Mouse (Mus musculus): Measurements from ENCODE around the gene Col1a1. TPM values are rescaled to one million over a fixed set of nuclear protein-coding genes. Genes with fewer than 3 reads are reported as not detected.
A peak's percentile ranks its signal among the peaks of the same experiment; 100 is the strongest.

Gene Col1a1
- polyA plus RNA-seq, 1 experiment, result 2.3 TPM

- TF ChIP-seq MYOG (IDR thresholded peaks at IDR 0.05; ENCODE audit: control insufficient read depth, extremely low read depth, insufficient read length) (no peak), CTCF (IDR thresholded peaks at IDR 0.05; ENCODE audit: control insufficient read depth, insufficient read depth, insufficient read length) (peak; percentile 37)
- Histone ChIP-seq H3K36me3 (ENCODE audit: control insufficient read depth, insufficient read depth) (no peaks in the 10 kb centered on the region), H3ac (ENCODE audit: control insufficient read depth, insufficient read length, low read depth) (no peak overlapping the region), H3K79me3 (ENCODE audit: low read depth) (no peaks in the 10 kb centered on the region), H3K4me3 (ENCODE audit: insufficient read depth, poor library complexity, severe bottlenecking) (no peak overlapping the region), H3K79me2 (ENCODE audit: control insufficient read depth, insufficient read depth) (no peaks in the 10 kb centered on the region), H3K27me3 (ENCODE audit: control insufficient read depth, insufficient read depth, insufficient read length) (peaks cover 9% of the 10 kb centered on the region)
Measured at GRCm38 (mm10) chr11:94970210-94970943, 34.4 kb downstream of the Col1a1 start.

- no peak overlapping the region for H3K4me3 ChIP-seq (ENCODE audit: insufficient read depth, poor library complexity, severe bottlenecking)
- TF ChIP-seq USF1 (IDR thresholded peaks at IDR 0.05; ENCODE audit: low read depth) (no peak), MAX (IDR thresholded peaks at IDR 0.05) (no peak), FOSL1 (IDR thresholded peaks at IDR 0.05; ENCODE audit: insufficient read depth, low read length, poor library complexity, severe bottlenecking) (no peak), MYOD1 (IDR thresholded peaks at IDR 0.05; ENCODE audit: control insufficient read depth, insufficient read length, low read depth) (no peak), CTCF (IDR thresholded peaks at IDR 0.05; ENCODE audit: control insufficient read depth, insufficient read depth, insufficient read length) (no peak), MYOG (IDR thresholded peaks at IDR 0.05; ENCODE audit: control insufficient read depth, extremely low read depth, insufficient read length) (no peak), CEBPB (IDR thresholded peaks at IDR 0.05; ENCODE audit: low read depth) (no peak)
- no peak overlapping the region for H3ac ChIP-seq (ENCODE audit: control insufficient read depth, insufficient read length, low read depth)
- H3K36me3 ChIP-seq (ENCODE audit: control insufficient read depth, insufficient read depth), result no peaks in the 10 kb centered on the region
- H3K79me3 ChIP-seq (ENCODE audit: low read depth), result no peaks in the 10 kb centered on the region
- peaks cover 9% of the 10 kb centered on the region for H3K27me3 ChIP-seq (ENCODE audit: control insufficient read depth, insufficient read depth, insufficient read length)
- H3K79me2 ChIP-seq (ENCODE audit: control insufficient read depth, insufficient read depth), result no peaks in the 10 kb centered on the region
Measured at GRCm38 (mm10) chr11:94971895-94972615, 36.0 kb downstream of the Col1a1 start.

GRCm38 (mm10) chr11:94972887-94973286 is 36.9 kb downstream of the Col1a1 start:
- no peaks in the 10 kb centered on the region for H3K36me3 ChIP-seq (ENCODE audit: control insufficient read depth, insufficient read depth)
- no peaks in the 10 kb centered on the region for H3K79me3 ChIP-seq (ENCODE audit: low read depth)
- no peak overlapping the region for H3ac ChIP-seq (ENCODE audit: control insufficient read depth, insufficient read length, low read depth)
- peaks cover 3% of the 10 kb centered on the region for H3K27me3 ChIP-seq (ENCODE audit: control insufficient read depth, insufficient read depth, insufficient read length)
- no peak overlapping the region for H3K4me3 ChIP-seq (ENCODE audit: insufficient read depth, poor library complexity, severe bottlenecking)
- H3K79me2 ChIP-seq (ENCODE audit: control insufficient read depth, insufficient read depth), result no peaks in the 10 kb centered on the region
- no peak for TF ChIP-seq MYOG (IDR thresholded peaks at IDR 0.05; ENCODE audit: control insufficient read depth, extremely low read depth, insufficient read length)
- no peak for TF ChIP-seq CTCF (IDR thresholded peaks at IDR 0.05; ENCODE audit: control insufficient read depth, insufficient read depth, insufficient read length)
- TF ChIP-seq USF1 (IDR thresholded peaks at IDR 0.05; ENCODE audit: low read depth), result no peak
- no peak for TF ChIP-seq MAX (IDR thresholded peaks at IDR 0.05)
- no peak for TF ChIP-seq MYOD1 (IDR thresholded peaks at IDR 0.05; ENCODE audit: control insufficient read depth, insufficient read length, low read depth)
- TF ChIP-seq FOSL1 (IDR thresholded peaks at IDR 0.05; ENCODE audit: insufficient read depth, low read length, poor library complexity, severe bottlenecking), result no peak
- TF ChIP-seq CEBPB (IDR thresholded peaks at IDR 0.05; ENCODE audit: low read depth), result no peak

GRCm38 (mm10) chr11:94973313-94973712 is 37.3 kb downstream of the Col1a1 start:
- no peaks in the 10 kb centered on the region for H3K79me2 ChIP-seq (ENCODE audit: control insufficient read depth, insufficient read depth)
- H3ac ChIP-seq (ENCODE audit: control insufficient read depth, insufficient read length, low read depth), result no peak overlapping the region
- TF ChIP-seq CEBPB (IDR thresholded peaks at IDR 0.05; ENCODE audit: low read depth) (no peak), FOSL1 (IDR thresholded peaks at IDR 0.05; ENCODE audit: insufficient read depth, low read length, poor library complexity, severe bottlenecking) (no peak), CTCF (IDR thresholded peaks at IDR 0.05; ENCODE audit: control insufficient read depth, insufficient read depth, insufficient read length) (no peak), MYOD1 (IDR thresholded peaks at IDR 0.05; ENCODE audit: control insufficient read depth, insufficient read length, low read depth) (peak; percentile 10)
- no peaks in the 10 kb centered on the region for H3K79me3 ChIP-seq (ENCODE audit: low read depth)
- H3K36me3 ChIP-seq (ENCODE audit: control insufficient read depth, insufficient read depth), result no peaks in the 10 kb centered on the region
- H3K4me3 ChIP-seq (ENCODE audit: insufficient read depth, poor library complexity, severe bottlenecking), result no peak overlapping the region
- H3K27me3 ChIP-seq (ENCODE audit: control insufficient read depth, insufficient read depth, insufficient read length), result peaks cover 3% of the 10 kb centered on the region

- H3K36me3 ChIP-seq (ENCODE audit: control insufficient read depth, insufficient read depth), result no peaks in the 10 kb centered on the region
- H3K79me2 ChIP-seq (ENCODE audit: control insufficient read depth, insufficient read depth), result no peaks in the 10 kb centered on the region
- no peak overlapping the region for H3K4me3 ChIP-seq (ENCODE audit: insufficient read depth, poor library complexity, severe bottlenecking)
- no peak overlapping the region for H3ac ChIP-seq (ENCODE audit: control insufficient read depth, insufficient read length, low read depth)
- peaks cover 3% of the 10 kb centered on the region for H3K27me3 ChIP-seq (ENCODE audit: control insufficient read depth, insufficient read depth, insufficient read length)
- no peak for TF ChIP-seq USF1 (IDR thresholded peaks at IDR 0.05; ENCODE audit: low read depth)
- TF ChIP-seq CTCF (IDR thresholded peaks at IDR 0.05; ENCODE audit: control insufficient read depth, insufficient read depth, insufficient read length), result no peak
- no peak for TF ChIP-seq MAX (IDR thresholded peaks at IDR 0.05)
- TF ChIP-seq MYOG (IDR thresholded peaks at IDR 0.05; ENCODE audit: control insufficient read depth, extremely low read depth, insufficient read length), result no peak
- TF ChIP-seq MYOD1 (IDR thresholded peaks at IDR 0.05; ENCODE audit: control insufficient read depth, insufficient read length, low read depth), result no peak
- H3K79me3 ChIP-seq (ENCODE audit: low read depth), result no peaks in the 10 kb centered on the region
Measured at GRCm38 (mm10) chr11:94974951-94975350, 38.9 kb downstream of the Col1a1 start.

All from C2C12 (cell line).